Mouse (Mus musculus): ENCODE measurements around the gene Mamdc4.
"Not testable (repeated sequence)": the region's sequence is repeated elsewhere in the genome, so short reads cannot be mapped to it uniquely, and the experiment has no call there.

Gene Mamdc4

DNA sequence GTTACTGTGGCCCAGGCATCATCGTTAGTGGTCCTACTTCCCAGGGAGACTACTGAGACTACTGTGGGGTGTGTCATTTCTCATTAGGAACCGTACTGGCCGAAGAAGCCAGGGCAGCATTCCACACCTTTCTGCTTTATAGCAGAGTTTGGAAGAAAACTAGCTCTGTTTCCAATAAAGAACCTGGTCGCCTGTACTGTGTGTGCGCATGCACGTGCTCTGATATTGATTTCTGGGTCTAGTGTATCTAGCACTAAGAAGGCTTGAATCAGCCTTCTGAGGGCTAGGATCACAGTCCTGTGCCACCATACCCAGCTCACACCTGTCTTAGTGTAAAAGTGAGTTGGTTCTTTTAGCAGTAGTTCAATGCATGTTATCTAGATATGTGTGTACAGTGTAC is 15.9 kb downstream of the Mamdc4 start:
- DNase-seq: no peak

DNA sequence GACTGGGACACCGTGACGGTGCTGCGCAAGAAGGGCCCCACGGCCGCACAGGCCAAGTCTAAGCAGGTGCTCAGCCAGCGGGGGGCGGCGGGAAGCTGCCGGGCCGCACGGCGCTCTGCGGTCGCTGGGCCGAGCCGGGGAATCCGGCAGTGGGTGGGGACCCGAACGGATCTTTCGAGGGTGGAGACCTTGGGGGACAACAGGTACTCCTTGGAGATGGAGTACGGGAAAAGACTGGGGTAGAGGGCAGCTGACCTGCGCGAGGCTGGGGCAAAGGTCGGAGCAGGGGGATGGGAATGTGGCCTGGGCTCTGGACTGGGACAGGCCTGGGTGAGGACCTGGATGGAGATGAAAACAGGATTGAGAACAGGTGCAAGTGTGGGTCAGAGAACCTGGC is 16.7 kb downstream of the Mamdc4 start:
- no peak for DNase-seq

DNA sequence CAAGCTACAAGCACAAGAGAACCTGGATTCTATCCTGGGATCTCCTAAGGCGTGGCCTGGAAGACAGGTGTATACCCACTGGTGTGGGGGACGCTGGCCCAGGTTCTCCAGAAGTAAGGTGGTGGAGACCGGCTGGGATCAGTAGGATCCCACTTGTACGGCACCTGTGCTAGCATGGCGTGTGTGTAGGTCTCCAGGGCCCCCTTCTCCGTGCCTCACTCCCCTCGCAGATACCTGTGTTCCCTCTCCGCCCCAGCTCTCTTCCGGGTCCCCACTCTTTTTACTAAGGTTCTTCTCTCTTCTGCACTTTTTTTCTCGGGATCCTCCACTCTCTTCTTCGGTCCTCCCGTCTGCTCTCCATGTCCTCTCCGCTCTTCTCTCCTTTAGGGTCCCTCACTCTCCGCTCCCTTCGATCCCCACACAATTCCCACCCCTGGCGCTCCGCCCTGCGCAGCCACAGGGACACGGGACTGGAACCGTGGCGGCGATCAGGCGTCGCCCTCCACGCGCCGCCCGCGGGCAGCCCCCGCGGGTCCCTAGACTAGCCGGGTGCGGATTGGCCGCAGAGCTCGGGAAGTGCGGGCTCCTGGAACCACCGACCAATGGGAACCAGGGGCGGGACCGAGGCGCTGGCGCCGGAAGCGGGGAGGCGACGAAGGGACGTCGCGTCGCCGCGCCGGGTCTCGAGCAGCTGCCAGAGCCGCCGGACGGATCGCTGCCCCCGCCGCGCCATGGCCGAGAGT is 17.3 kb downstream of the Mamdc4 start, which contains the start of gene Edf1:
TSS of gene Edf1 (plus strand) at position 627 of the 743 bp plus-strand sequence.
- peak; percentile 97 for DNase-seq

- no peak for DNase-seq
These were observed 18.3 kb downstream of the Mamdc4 start for GRCm38 (mm10) chr2:25556296-25556695.

DNA sequence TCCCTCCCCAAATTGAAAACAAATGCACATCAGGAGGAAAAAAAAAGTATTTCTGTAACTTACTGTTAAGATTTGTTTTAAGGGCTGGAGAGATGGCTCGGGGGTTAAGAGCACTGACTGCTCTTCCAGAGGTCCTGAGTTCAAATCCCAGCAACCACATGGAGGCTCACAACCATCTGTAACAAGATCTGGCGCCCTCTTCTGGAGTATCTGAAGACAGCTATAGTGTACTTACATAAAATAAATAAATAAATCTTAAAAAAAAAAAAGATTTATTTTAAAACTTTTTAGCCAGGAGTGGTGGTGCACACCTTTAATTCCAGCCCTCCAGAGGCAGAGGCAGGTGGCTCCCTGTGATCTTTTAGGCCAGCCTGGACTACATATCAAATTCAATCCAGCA is 19.2 kb downstream of the Mamdc4 start:
- DNase-seq: not testable (repeated sequence)

DNA sequence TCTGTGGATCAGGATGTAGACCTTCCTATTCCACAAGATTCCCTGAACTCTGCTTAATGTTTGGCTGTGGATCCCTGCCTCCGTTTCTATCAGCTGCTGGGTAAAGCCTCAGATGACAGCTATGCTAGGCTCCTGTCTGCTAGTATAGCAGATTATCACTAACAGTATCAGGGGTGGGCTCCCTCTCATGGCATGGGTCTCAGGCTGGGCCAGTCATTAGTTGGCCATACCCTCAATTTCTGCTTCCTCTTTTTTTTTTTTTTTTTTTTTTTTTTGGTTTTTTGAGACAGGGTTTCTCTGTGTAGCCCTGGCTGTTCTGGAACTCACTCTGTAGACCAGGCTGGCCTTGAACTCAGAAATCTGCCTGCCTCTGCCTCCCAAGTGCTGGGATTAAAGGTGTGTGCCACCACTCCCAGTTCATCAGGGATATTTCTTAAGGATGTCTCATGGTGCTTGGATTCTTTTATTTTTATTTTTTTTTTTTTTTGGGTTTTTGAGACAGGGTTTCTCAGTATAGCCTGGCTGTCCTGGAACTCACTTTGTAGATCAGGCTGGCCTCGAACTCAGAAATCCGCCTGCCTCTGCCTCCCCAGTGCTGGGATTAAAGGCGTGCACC is 21.4 kb downstream of the Mamdc4 start:
- DNase-seq: not testable (repeated sequence)

GRCm38 (mm10) chr2:25551186-25551585 is 23.5 kb downstream of the Mamdc4 start:
- peak; percentile 47 for DNase-seq

DNA sequence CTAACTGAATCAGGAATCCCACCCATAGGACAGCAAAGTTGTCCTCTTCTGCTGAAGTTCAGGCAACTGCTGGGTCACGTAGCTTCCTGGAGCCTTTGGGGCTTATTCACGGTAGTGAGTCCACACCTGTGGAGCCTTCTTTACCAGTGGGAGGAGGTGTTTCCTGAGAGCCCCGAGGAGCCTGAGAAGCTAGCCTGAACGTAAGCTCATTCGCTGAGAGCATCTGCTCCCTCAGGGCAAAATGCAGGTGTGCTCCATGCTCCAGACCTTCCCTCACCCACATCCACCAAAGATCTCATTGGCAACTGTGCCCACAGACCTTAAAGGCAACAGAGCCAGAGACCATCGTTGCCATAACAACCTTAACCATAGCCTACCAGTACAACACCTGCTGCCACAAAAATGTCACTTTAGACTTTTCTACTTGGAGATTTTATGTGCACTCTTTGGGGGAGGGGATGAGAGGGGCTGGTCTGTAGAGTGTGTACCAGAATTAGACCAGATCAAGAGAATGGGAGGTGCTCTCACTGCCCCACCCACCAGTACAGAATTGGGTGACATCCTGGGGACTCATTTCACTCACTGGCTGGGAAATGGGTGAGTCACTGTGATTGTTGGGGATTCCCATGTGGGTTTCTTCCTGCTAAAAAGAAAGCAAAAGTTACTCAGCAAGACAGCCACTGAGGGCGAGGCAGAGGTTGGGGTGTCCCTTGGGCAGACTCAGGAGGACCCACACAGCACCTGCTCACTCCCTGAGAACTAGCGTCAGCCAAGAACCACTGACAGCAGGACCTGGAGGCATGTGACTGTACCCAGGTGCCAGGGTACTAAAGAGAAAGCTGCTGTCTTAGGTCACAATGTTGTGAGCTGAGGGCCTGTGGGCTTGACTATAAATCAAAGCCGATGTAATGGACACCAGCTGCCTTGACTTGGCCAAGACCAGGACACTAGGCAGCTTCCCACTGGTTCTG is 25.3 kb downstream of the Mamdc4 start:
- no peak for DNase-seq

DNA sequence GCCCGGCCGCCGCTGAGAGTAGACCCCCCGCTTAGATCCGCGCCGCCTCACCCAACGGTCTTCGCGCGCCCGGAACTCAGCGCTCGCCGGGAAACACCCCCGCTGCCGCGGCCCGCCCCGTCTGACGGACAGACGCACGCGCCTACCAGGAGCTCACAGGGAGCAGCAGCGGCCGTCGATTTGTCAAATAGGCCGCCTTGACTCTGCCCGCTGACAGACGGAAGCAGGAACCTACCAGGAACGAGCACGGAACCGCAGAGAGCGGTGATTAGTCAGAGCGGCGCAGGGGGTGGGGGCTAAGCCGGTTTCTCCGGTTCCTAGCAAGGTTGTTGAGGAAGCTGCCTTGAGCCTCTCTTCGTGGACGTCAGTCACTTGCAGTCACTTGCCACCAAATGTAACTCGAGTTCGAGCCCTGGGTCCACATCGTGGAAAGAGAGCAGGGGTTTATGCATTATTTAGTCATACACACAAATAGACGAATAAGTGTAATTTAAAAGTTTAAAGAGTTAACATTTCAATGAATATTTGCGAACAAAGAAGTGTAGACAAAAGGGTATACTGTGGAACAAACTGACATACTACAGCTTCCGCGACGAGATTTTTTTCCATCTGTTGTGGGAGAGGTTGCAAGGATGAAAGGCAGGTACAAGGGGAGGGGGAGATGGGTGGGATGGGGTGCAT is 27.7 kb downstream of the Mamdc4 start, which contains the start of gene Traf2:
TSS of gene Traf2 (minus strand) at position 130 of the 681 bp plus-strand sequence.
- DNase-seq: peak; percentile 99

DNA sequence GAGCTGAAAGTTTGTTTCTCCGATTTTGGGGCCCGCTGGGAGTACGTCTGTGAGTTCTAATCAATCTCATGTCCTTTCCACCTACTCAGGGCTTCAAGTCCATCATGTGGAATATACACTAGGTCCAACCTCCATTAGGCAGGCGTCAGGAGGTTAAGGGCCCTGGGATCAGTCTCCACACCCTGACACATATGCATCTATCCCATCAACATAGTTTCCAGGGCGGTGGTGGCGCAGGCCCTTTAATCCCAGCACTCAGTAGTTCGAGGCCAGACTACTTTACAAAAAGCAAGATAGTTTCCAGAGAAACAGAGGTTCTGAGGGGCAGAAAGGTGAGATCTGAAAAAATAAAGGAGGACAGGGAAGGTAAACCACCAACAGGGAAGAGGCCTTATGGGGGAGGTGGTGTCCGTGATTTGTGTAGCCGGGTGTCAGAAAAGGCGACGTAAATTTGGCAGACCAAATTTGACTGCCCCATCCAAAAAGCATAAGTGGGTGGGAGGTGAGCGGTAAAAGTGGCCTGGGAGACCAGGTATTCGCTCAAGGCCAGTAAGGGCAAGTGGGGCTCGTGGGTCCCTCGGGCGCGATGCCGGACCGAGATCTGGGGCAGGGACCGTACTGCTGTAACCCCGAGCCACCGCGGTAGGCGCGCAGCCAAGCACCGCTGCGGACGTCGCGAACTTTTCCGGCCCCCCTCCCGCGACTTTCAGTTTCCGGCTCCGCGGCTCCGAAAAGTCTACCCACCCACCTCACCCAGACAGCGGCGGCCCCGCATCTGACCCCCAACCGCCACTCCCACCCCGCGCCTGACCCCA is 28.4 kb downstream of the Mamdc4 start:
- no peak for DNase-seq

DNA sequence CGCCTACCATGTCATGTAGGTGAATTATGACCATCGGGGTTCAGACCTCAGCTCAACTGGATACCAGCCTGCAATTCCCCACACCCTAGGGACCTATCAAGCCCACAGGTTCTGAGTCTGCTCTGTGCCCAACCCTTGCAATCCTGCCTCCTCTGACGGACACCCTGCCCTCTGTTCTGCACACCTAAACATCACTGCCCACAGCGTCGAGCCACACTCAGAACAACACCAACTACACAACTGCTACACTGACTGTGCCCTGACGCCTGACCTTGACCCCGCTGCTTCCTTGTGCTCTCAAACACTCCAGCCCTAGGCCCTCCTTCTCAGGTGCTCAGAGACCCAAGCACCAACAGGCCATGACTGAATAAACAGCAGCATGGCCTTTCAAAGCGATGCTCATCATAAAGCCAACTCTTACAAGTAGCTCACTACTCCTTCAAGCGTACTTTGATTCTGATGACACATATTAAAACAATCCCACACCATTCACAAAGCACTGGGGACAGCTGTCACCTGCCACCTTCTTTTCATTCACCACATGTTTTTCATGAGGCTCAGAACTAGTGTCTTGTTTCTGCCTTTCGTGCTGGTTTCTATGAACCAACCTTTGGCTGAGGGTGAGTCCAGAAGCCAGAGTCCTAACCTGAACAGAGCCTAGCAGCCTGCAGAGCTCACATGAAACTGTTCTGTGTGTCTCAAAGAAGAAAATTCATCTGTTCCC is 32.8 kb downstream of the Mamdc4 start:
- no peak for DNase-seq

- no peak for DNase-seq
These were observed 34.1 kb downstream of the Mamdc4 start for GRCm38 (mm10) chr2:25540541-25540948.

DNA sequence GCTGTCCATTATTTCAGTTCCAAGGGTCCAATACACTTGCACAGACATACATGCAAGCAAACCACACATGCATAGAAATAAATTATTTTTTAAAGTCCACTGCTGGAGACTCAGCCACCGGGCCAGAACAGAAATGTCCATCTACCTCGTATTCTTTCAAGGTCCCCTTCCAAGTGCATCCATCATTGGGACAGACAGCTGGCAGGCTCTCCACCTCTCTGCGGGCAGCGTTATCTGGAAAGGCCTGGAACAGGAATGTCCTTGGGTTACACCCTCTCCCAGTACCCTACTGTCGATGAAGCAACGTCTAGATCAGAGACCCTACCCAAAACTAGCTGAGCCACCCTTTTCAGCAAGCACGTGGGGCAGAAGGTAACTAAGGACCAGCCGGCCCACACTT is 38.1 kb downstream of the Mamdc4 start:
- no peak for DNase-seq

- no peak for DNase-seq
These were observed 39.8 kb downstream of the Mamdc4 start for GRCm38 (mm10) chr2:25534866-25535182.

DNA sequence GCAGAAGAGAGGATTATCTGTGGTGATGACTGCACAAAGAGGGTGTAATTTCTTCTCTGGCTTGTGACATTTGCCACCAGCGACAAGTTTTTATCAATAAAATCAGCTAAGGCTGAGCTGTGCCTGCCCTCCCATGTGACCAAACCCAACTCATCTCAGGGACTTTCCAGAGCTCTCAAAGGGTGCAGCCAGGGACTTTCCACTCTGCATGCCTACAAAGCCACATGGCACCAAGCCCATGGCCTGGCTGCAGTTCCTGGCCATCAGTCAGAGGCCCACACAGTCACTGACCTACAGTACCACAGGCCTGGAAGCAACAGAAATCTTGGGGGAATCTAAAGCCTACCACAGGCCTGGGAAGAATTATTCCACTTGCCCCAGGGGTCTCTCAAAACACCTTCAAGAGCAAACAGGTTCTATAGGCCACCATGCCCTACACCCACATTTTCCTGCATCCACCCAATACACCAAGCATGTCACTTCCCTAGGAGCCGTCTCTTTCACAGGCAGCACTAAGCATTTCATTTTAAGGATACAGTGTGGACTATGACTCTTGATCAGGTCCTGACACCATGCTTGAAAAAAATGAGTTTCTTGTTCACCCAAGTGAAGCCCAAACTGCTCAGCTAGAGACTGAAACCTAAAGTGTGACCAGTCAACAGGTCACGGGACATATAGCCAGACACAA is 40.3 kb downstream of the Mamdc4 start:
- DNase-seq: no peak

- no peak for DNase-seq
These were observed 40.9 kb downstream of the Mamdc4 start for GRCm38 (mm10) chr2:25533707-25534106.

DNA sequence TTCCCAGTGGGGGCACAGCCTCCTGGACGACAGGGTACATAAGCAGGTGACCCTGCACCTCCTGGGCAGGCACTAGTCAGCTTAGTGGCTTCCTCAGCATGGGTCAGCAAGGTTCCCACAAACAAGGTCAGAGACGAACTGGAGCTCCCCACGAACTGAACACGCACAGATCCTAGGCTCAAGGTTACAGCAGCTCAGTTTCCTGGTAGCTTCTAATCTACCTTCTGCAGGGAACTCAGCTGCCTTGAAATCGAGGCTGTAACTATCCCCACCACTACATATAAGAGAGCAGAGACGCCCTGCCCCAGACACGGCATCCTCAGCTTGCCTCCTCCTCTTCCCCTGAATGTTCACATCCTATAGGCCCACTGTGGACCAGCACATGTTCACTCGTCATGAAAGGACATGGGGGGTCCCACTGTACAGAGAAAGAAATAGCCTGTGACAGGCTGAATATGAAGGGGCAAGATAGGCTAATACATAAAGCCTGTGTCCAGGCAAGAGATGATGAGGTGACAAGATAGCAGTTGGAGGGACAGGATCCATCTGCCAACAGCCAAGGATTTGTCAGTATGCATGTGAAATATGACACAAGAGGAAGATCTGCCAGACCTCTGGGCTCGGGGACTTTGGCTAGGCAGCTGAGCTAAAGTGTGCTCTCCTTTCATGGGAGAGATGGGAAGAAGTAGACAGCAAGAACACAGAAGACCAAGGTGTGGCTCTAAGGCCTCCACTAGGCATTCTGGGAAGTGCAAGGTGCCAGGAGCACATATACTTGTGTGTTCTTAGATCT is 47.9 kb downstream of the Mamdc4 start:
- no peak for DNase-seq
